Mouse (Mus musculus): ENCODE results near the gene Msln.

- no peak for TF ChIP-seq CTCF (IDR thresholded peaks at IDR 0.05; ENCODE audit: borderline replicate concordance, control insufficient read depth, extremely low read depth, insufficient read depth, low read length, poor library complexity)
- no peak for TF ChIP-seq POLR2A (IDR thresholded peaks at IDR 0.05; ENCODE audit: control insufficient read depth, extremely low read depth, insufficient read depth, low read length, poor library complexity)
These were observed 32.1 kb upstream of the Msln start, which contains the start of gene Ccdc78 for GRCm38 (mm10) chr17:25786280-25786679.
